Mouse (Mus musculus) heart, embryonic 14.5 days (tissue): ENCODE results near the gene Pabpn1. TPM values are rescaled to one million over a fixed set of nuclear protein-coding genes. Genes with fewer than 3 reads are reported as not detected.

ENCODE experiments used
- ATAC-seq: fragments of 200-750 bp; cut with Nextera tagmentation; 2 replicates; pipeline ENCODE4 v1.8.0; 2017; ENCODE audit warnings: low read depth, moderate TSS enrichment; ENCODE audit not compliant: insufficient number of reproducible peaks, insufficient read depth, low FRiP score
- H3K27ac ChIP-seq, 2 experiments: fragments of 200-500 bp in 1 of 2; fragments of 300-500 bp in 1 of 2; sonication (generic) in 1 of 2; replicated peaks in 1 of 2; 2 replicates each; pipeline ENCODE4 v1.5.1; 2012 to 2014; ENCODE audit warnings: low read depth in 2 of 2, low read length in 2 of 2, control low read depth in 1 of 2, mild to moderate bottlenecking in 1 of 2, mixed read lengths in 1 of 2; ENCODE audit not compliant: control insufficient read depth in 1 of 2, insufficient read depth in 1 of 2
- H3K27me3 ChIP-seq: fragments of 300-500 bp; sonication (generic); 2 replicates; pipeline ENCODE4 v1.6.1; 2014; ENCODE audit warnings: mild to moderate bottlenecking, low read length, control low read depth; ENCODE audit not compliant: control insufficient read depth, insufficient read depth
- H3K36me3 ChIP-seq: fragments of 300-500 bp; sonication (generic); 2 replicates; pipeline ENCODE4 v1.6.1; 2014; ENCODE audit warnings: mild to moderate bottlenecking, control low read depth, low read length, mixed read lengths; ENCODE audit not compliant: control insufficient read depth, insufficient read depth
- H3K4me1 ChIP-seq, 2 experiments: fragments of 200-500 bp in 1 of 2; fragments of 300-500 bp in 1 of 2; sonication (generic) in 1 of 2; 2 replicates each; pipeline ENCODE4 v1.6.1; 2012 to 2014; ENCODE audit warnings: low read length in 2 of 2, control low read depth in 1 of 2, mixed read lengths in 1 of 2; ENCODE audit not compliant: control insufficient read depth in 2 of 2, insufficient read depth in 2 of 2
- H3K4me2 ChIP-seq: fragments of 300-500 bp; sonication (generic); 2 replicates; pipeline ENCODE4 v1.6.1; 2014; ENCODE audit warnings: mild to moderate bottlenecking, low read length
- H3K4me3 ChIP-seq, 2 experiments: fragments of 200-500 bp in 1 of 2; fragments of 300-500 bp in 1 of 2; sonication (generic) in 1 of 2; 2 replicates each; pipeline ENCODE4 v1.5.1; 2012 to 2014; ENCODE audit warnings: low read length in 2 of 2, mild to moderate bottlenecking in 2 of 2, control low read depth in 1 of 2, low read depth in 1 of 2, moderate library complexity in 1 of 2; ENCODE audit not compliant: control insufficient read depth in 1 of 2, insufficient read depth in 1 of 2
- H3K9ac ChIP-seq: fragments of 300-500 bp; sonication (generic); 2 replicates; pipeline ENCODE4 v1.6.1; 2014; ENCODE audit warnings: mild to moderate bottlenecking, low read length
- H3K9me3 ChIP-seq: fragments of 300-500 bp; sonication (generic); 2 replicates; pipeline ENCODE4 v1.6.1; 2016; ENCODE audit warnings: low read length, control low read depth; ENCODE audit not compliant: control insufficient read depth
- WGBS: fragments of 180-500 bp; shearing (Covaris S2); extraction: QIAGEN DNeasy Blood & Tissue Kit; methylation state at CpG from one replicate; pipeline ENCODE4 v1.1.7; 2014; 5-methylcytosine and 5-hydroxymethylcytosine counted together
- polyA plus RNA-seq: library from polyadenylated mRNA; unstranded; fragments of >200 nt; fragmentation: Nextera tagmentation; extraction: Ambion mirVana; gene quantifications from 2 replicates; pipeline ENCODE4 v1.2.1, GENCODE M21; 2014

Gene Pabpn1
- polyA plus RNA-seq = 80.6 and 83.8 TPM in 2 replicates

GRCm38 (mm10) chr14:54892200-54892599 is at the start of gene Pabpn1:
Gene Pabpn1 (plus strand): TSS chr14:54892500.
- Histone ChIP-seq H3K9ac (peak within 1 kb of the TSS; percentile 65), H3K36me3 (peaks cover 20% of the 10 kb centered on the region), H3K27me3 (no peaks in the 10 kb centered on the region), H3K4me2 (peak within 1 kb of the TSS; percentile 62), H3K4me1 (peaks cover 5 to 24% of the 10 kb centered on the region in 2 experiments), H3K27ac (peak within 1 kb of the TSS; percentile 82 to 83), H3K9me3 (no peaks in the 10 kb centered on the region), H3K4me3 (peak within 1 kb of the TSS; percentile 44 to 52; a peak in 3 of 4 replicates)
- WGBS = 88% methylated on average over 3 of the region's 3 CpGs
- no peak for ATAC-seq

- Histone ChIP-seq H3K27ac (no peak overlapping the region), H3K4me2 (no peak overlapping the region), H3K9ac (0 out of 2 replicates have a peak overlapping the region, but pooled peaks have one; percentile 14), H3K36me3 (no peaks in the 10 kb centered on the region), H3K4me1 (no peaks in the 10 kb centered on the region), H3K27me3 (0 out of 2 replicates have a peak, but pooled peaks cover 7% of the 10 kb centered on the region), H3K4me3 (no peak overlapping the region), H3K9me3 (no peaks in the 10 kb centered on the region)
- WGBS = 3% methylated on average over 4 of the region's 4 CpGs
- ATAC-seq = no peak
Observed at GRCm38 (mm10) chr14:54843461-54843860, 48.8 kb upstream of the Pabpn1 start.

GRCm38 (mm10) chr14:54855726-54856125 is 36.6 kb upstream of the Pabpn1 start:
- H3K9ac ChIP-seq = no peak overlapping the region
- ATAC-seq = no peak
- peaks cover 32% of the 10 kb centered on the region for H3K36me3 ChIP-seq
- no peak overlapping the region for H3K4me2 ChIP-seq
- no peak overlapping the region for H3K27ac ChIP-seq
- H3K4me1 ChIP-seq = no peaks in the 10 kb centered on the region
- 92% methylated on average over 3 of the region's 3 CpGs for WGBS
- H3K27me3 ChIP-seq = no peaks in the 10 kb centered on the region
- no peak overlapping the region for H3K4me3 ChIP-seq
- no peaks in the 10 kb centered on the region for H3K9me3 ChIP-seq

GRCm38 (mm10) chr14:54856703-54857102 is 35.6 kb upstream of the Pabpn1 start:
- Histone ChIP-seq H3K4me3 (no peak overlapping the region), H3K9me3 (no peaks in the 10 kb centered on the region), H3K27ac (no peak overlapping the region), H3K4me1 (no peaks in the 10 kb centered on the region), H3K9ac (no peak overlapping the region), H3K27me3 (no peaks in the 10 kb centered on the region), H3K36me3 (peaks cover 32% of the 10 kb centered on the region), H3K4me2 (no peak overlapping the region)
- no peak for ATAC-seq
- 76% methylated on average over 7 of the region's 7 CpGs for WGBS

- no peak overlapping the region for H3K4me2 ChIP-seq
- H3K27ac ChIP-seq = no peak overlapping the region
- H3K9ac ChIP-seq = no peak overlapping the region
- H3K36me3 ChIP-seq = peaks cover 32% of the 10 kb centered on the region
- no peaks in the 10 kb centered on the region for H3K4me1 ChIP-seq
- H3K9me3 ChIP-seq = no peaks in the 10 kb centered on the region
- no peak for ATAC-seq
- no peak overlapping the region for H3K4me3 ChIP-seq
- WGBS = 85% methylated on average over 9 of the region's 9 CpGs
- no peaks in the 10 kb centered on the region for H3K27me3 ChIP-seq
Observed at GRCm38 (mm10) chr14:54857891-54858290, 34.4 kb upstream of the Pabpn1 start.

GRCm38 (mm10) chr14:54860511-54860910 is 31.8 kb upstream of the Pabpn1 start:
- ATAC-seq = no peak
- Histone ChIP-seq H3K36me3 (peaks cover 24% of the 10 kb centered on the region), H3K4me1 (peaks cover 2 to 5% of the 10 kb centered on the region in 2 experiments; a peak in 2 of 4 replicates), H3K9ac (no peak overlapping the region), H3K4me2 (no peak overlapping the region), H3K4me3 (no peak overlapping the region), H3K9me3 (no peaks in the 10 kb centered on the region), H3K27ac (no peak overlapping the region), H3K27me3 (no peaks in the 10 kb centered on the region)
- 45% methylated on average over 2 of the region's 2 CpGs for WGBS

GRCm38 (mm10) chr14:54863501-54864312 is 28.6 kb upstream of the Pabpn1 start:
- Histone ChIP-seq H3K4me1 (peaks cover 2 to 5% of the 10 kb centered on the region in 2 experiments; a peak in 2 of 4 replicates), H3K27me3 (no peaks in the 10 kb centered on the region), H3K36me3 (no peaks in the 10 kb centered on the region), H3K4me3 (peak overlapping the region; percentile 92 to 97), H3K9me3 (no peaks in the 10 kb centered on the region), H3K9ac (peak overlapping the region; percentile 95), H3K4me2 (peak overlapping the region; percentile 78), H3K27ac (peak overlapping the region; percentile 62 to 64)
- under 1% methylated on average over 56 of the region's 56 CpGs for WGBS
- peak; percentile 99 for ATAC-seq
